Mouse (Mus musculus) 3T3-L1 (cell line): ENCODE results near the gene Gm9913.

Experiments
- DNase-seq: peaks from one replicate; pipeline ENCODE4 v3.0.0-alpha.2; 2015; ENCODE audit warnings: low read depth, low spot score

Gm9913 gene

DNA sequence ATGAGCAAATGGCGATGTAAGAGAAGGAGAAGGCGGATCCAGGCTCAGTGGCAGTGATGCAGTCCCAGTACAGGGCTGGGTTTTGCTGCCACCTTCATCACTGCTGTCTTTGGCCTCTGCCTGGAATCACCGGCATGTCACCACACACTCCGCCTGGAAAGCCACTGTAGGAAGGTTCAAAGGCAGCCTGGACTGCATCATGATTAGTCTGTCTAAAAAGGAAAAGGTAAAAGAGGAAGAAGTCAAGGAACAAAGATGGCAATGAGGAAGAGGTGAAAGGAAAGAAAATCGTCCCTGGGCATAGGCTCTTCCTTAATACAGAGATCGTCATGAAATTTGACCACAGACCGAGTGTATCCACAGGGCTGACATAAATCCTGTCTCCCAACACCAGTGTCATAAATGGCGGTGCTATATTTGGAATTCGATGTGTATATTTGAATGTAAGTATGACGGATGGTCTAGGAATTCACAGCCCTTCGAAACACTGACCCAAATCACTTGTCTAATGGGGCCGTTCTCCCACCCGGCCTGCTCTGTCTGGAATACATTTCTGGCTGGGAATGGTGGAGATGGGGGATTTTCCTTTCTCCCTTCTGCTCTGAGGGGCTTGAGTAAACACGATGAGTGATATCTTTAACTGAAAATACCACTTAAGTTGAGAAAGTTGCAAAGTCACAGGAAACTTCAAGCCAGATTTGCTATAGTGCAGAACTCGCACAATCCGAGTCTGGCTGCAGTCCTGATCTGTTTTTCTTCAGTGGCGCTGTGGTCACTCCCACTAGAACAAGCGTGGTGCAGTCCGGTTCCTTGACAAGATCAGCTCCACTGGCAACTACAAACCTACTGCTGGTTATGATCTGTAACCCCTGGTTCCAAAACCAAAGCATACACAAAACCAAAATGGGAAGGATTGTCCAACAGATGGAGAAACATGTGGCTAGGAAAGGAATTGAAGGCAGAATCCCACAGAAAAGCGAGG, 9.8 kb upstream of the Gm9913 start:
- no peak for DNase-seq

DNA sequence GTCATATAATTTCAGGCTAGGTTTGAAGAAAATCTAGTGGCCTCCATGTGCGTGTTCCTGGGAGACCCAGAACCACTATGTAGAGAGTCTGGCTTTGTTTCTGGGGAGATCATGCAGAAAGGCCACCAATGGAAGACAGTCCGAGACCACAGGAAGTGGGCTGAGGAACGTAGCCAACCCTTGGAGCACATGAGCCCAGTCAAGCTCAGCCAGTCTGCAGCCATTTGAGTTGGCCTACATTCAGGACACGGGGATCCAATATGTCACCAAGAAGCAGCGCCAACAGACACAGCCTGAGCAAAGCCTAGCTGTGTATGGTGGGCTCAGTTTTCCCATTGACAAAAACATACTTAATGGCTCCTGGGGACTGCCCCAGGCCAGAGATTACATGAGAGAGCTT, 8.2 kb upstream of the Gm9913 start:
- DNase-seq: no peak

DNA sequence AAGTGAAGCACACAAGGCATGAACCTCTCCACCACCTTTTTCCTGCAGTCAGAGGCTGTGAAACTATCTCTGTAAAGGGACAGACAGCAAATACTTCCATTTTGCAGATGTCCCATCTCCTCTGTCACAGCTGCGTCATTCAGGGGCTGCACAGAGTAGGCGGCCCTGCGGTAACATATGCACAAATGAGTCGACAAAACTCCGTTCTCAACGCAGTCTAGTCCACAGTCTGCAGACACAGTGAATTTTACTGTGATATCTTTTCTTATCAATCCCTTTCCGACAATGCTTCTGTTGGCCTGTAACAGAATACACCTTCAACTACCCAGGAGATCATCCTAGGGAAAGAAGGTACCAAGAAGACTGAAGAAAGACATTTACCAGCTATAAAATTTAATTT, 6.7 kb upstream of the Gm9913 start:
- DNase-seq: no peak

DNA sequence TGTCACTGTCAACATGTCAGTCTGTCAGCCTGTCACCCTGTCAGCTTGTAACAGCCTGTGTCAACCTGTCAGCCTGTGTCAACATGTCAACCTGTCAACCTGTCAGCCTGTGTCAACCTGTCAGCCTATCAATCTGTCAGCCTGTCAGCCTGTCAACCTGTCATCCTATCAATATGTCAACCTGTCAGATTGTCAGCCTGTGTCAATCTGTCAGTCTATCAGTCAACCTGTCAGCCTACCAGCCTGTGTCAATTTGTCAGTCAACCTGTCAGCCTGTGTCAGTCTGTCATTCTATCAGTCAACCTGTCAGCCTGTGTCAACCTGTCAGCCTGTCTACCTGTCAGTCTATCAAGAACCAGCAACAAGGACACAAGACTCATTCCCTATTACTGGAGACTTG, 3.4 kb upstream of the Gm9913 start:
- peak; percentile 17 for DNase-seq

DNA sequence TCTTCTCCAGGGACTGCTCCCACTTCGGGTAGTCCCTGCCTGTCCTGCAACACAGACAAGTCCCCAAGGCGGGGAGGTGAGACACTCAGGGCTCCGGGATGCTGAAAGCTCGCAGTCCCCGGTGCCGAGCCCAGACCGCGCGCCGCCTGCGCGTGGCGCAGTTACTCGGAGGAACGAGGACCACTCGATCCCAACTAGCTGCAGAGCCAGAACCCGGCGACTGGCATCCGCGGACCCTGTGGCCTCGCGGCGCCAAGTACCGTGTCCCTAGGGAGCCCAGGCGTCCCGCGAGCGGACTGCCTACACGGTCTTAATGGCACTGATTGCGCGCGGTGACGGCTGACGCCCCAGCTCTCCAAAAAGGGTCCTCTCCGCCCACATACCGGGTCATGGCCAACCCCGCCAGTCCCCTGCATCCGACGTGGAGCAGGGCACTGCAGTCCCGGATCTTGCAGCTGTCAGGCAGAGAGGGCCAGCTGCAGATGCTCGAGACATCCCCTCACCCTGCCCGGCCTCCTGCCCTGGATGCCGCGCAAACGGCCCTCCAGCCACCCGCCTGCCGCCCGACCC, 942 bp downstream of the Gm9913 start:
- peak; percentile 57 for DNase-seq

DNA sequence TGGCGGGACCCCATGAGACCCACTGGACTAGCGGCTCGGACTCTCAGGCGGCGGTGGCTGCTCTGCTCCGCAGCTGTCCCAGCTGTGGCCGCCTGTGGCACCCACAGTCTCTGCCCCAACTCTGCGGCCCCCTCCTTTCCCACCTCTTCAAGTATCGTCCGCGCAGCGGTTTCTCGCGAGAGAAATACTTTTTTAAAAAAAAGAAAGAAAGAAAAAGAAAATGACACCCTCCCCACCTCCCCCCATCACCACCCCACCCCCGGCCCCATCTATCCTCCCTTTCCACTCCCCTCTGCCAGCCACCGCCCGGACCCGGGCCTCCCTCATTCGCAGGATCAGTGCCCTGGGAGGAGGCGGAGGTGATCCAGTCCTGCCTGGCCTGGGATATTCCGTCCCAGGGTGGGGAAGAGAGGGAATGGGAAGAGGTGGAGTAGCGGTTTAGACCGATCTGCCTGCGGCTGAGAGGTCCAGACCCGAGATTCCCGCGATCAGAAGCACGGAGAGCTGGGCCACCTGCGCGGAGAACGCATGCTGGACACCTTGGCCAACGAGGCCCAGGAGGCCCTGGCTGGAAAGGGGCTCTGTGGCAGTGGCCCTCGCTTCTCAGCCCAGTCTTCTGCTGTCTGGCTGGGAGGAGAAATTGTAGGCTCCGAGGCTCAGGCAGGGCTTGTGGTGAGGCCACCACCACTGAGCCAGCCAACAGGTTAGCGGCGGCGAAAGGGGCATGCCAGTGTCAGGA, 1.6 kb downstream of the Gm9913 start:
- no peak for DNase-seq

DNA sequence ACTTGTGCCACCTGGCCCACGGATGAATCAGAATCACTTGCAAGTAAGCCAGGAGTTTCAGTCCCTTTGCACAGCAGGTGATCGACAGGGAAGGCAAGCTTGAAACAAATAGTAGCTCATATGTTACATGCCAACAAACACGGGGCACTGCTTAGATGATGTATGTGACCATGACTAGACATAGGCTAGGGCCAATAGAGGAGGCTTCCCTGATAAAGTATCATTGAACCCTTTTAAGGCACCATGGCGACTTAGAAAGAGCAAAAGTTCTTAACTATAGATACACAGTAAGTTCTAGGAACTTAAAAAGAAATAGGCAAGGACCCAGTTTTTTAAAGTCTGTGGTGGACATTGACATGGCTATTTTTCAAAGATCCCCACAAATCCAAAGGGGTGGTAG, 3.0 kb downstream of the Gm9913 start, which contains the start of gene Fbn1:
Gene Fbn1 (minus strand): TSS at position 101 of the 400 bp plus-strand sequence.
- no peak for DNase-seq

DNA sequence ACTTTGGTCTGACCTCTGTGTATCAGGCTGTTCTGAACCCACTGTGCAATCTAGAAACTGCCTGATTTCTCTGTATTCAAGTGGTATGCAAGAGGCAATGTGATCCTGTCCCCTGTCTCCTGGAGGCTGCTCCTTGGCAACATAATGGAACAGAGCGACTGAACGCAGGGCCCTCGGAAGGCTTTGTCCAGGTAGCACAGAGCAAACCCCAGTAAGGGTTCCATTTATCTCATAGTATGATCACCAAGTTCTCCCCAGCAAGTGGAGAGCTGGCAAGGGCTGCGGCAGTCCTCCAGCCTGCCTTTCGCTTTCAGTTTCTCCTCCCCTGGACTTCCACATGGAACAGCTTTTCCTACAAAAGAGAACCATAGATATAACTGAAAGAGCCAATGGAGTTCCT, 3.5 kb downstream of the Gm9913 start:
- DNase-seq: no peak

DNA sequence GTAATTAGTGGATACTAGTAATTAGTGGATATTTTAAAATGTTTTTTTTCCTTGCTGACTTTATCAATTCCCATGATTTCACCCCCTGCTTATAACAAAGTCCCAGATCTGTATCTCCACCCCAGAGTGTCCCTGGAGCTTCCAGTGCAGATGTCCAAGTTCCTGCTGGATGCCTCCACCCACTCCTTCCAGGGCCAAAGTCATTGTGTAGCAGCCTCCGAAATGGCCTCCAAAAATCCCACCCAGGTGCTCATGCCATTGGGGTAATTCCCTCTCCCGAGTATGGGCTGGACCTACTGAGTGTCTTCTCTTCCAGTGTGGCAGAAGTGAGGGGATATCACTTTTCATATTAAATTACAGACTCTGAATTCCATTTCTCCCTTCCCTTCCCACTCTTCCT, 5.9 kb downstream of the Gm9913 start:
- no peak for DNase-seq

DNA sequence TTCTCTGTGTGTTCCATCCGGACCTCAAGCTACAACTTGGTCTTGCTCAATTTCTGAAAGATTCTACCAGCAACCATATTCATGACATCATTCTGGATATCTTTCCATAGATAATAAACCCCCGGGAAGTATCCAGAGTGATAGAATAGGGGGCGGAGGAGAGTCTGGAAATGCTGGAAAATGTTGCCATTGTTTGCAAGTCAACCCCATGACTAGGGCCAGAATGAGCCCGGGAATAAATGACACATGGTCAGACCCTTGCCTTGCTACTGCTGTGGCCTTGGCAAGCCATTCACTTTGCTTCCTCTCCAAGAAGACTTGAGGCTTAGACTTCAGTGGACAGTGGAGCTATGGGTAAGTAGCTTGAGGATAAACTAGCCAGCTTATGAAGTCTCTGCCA, 7.0 kb downstream of the Gm9913 start:
- DNase-seq: no peak

DNA sequence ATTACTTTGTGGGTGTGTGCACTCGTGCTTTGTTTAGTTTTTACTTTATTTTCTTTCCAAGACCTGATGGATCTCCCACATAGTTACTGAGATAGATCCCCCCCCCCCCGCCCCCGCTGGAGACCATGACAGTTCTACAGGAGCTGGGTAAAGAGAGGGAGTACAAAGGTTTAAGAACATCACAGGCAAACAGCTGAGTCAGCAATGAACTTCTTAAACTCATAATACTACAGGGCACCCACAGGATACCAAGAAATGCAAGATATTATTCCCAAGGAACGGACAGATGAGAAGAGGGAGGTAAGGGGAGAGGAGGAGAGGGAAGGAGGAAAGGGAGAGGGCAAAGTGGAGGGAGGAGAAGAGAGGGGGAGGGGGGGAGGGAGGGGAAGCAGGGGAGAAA, 7.7 kb downstream of the Gm9913 start:
- no peak for DNase-seq

DNA sequence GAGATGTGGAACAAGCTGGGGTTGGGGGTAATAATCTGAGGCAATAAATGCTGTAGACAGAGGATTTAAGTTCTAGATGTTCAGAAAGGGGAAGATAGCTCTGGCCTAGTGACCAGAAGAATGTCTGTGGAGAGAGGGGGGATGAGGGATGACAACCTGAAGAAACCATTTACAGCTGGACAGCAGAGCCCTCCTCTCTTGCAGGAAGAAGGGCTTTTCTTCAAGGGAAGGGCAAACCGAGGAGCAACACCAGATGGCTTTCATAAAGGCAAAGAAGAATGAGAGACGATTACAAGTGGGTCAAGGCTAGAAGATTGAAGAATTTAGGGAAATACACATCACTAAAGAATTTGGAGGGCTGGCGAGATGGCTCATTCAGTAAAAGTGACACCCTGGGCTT, 9.5 kb downstream of the Gm9913 start:
- DNase-seq: peak; percentile 15

DNA sequence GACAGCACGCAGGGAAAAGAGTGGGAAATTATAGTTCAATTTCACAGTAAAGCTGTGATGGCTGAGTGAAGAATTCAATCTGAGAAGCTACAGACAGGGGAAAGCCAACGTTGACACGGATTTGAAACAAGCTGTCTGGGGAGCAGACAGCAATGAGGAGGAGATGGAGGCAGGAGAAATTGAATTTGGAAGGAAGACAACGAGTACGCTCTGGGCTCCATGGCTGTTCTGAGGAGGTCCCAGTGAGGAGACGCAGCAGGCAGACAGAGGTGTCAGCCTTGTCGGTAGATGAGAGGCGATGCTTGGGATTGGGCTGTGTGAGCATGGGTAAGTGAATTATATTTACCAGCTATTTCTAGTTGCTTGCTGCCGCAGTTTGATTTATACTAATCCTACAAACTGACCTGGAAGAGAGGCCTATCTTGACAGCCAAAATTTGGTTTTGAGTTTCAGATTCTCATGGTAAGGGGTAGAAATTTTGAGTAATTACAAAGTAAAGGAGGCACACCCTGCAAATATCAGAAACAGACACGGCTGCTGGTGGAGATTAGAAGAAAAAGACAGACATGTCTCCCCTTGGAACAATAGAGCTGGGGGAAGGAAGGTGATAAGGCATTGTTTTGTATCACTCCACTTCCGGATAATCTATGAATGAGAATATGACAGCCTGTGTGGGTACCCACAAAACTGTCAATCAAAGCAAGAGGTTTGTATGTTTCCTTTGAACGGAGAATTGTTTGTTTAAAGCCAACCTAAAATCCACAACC, 10.6 kb downstream of the Gm9913 start:
- DNase-seq: no peak

DNA sequence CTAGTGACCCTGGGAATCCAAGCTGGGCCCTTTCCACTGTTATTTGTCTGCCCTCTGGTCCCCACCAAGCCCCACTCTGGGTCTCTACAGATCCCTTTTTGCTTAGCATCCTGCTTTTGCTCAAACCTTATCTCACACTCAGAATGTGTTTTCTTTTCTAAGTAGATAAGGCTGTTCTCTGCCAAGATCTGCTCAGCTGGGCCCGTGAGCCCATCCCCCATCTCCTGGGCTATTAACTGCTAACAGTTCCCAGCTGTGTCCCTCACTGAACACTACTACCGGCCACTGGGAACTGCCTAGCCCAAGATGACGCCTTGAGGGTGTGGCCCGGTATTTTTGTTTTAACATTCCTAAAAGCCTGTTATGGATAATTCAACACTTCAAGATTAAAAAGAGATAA, 11.7 kb downstream of the Gm9913 start:
- peak; percentile 23 for DNase-seq

DNA sequence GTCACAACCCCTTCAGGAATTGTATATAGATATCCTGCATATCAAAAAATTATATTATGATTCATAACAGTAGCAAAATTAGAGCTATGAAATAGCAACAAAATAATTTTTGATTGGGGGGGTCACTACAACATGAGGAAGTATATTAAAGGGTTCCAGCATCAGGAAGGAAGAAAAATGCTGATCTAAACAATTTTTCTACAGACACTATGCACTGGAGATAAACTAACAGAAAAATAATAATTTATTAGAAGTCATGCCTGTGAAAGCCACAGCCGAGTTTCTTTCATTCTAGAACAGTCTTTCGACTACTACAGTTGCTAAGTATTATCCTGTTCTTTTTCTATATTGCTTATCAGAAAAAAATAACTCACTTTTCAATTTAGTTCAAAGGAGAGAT, 20.6 kb downstream of the Gm9913 start:
- DNase-seq: no peak

DNA sequence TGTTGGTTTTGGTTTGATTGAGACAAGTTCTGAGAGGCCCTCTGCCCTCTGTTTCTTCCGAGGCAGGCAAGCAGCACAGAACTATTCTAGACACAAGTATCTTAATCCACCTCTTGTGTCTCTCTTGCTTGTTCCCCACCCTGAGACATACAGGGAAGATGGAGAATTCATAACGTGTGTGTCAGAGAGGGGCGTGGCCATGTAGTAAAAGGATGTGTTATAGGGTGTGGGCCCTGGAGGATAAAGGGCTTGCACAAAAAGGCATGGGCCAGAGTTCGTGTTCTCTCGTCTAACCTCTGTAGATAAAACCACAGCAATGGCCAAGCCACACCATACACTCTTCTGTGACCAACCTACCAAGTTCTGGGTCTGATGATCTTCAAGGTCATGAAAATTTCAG, 21.7 kb downstream of the Gm9913 start:
- peak; percentile 67 for DNase-seq

DNA sequence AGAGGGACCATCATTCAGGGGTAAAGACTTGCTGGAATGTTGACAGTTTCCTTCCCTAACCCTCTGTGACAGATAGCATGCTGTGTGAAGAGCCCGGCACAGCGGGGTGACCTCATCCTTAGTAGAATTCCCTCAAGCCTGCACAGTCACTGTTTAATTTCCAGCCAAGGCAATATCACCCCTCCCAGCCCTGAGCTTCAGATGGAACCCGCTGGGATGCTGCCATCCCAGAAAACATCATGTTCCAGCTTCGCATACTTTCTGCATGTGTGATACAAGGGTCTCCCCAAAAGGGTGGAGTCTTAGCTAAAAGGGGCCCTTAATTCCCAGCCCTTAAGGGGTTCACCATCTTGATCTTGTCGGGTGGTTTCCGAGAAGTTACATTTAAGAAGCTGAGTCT, 25.8 kb downstream of the Gm9913 start:
- DNase-seq: peak; percentile 92

DNA sequence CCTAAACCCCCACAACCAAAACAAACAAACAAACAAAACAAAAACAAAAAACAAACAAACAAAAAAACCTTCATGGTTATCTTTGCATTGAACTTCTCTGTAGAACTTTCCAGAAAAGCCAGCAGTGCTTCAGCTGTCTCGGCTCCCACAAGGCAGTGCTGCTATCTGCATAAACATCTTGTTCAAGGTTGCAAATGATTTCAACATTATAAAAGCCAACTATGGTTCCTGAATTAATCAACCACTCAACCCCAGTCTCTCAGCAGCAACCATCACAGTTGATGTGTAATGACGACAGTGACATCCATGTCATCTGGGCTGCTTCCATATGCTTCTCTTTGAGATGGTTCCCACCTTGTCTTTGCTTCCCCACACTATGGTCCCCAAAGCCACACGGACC, 34.8 kb downstream of the Gm9913 start:
- DNase-seq: no peak

DNA sequence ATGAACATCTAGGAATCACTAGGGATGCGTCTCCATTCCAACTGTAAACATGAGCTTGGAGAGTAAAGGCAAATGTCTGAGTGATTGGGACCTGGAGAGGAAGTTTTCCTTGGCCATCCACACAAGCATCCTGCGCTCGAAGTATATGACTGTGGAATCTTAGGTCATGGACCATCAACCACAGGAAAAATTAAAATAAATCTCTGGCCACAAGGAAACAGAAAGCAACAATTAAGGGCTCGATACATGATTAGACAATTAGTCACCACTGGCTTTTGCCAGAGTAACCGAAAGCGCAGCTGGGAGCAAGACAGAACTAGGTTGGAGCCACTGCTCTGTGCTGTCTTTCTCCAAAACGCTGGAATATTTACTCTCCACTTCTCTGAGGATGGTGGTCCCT, 35.7 kb downstream of the Gm9913 start:
- peak; percentile 81 for DNase-seq

DNA sequence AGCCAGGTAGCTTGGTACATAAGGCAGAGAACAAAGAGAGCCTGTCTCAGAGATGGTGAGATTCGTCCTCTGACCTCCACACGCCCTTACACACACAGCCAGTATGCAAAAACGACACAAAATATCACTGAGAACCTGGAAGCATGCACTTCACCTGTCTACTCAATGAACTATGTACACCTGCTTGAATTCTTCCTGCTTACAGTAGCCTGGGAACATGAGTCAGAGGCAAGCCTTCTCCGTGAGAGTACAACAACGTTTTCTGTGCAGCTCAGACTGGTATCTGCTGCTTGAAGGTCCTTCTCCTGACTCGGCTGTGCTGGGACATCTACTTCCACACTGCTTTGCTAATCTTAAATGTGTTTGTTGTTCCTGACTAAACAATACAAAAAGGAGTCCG, 36.6 kb downstream of the Gm9913 start:
- no peak for DNase-seq

DNA sequence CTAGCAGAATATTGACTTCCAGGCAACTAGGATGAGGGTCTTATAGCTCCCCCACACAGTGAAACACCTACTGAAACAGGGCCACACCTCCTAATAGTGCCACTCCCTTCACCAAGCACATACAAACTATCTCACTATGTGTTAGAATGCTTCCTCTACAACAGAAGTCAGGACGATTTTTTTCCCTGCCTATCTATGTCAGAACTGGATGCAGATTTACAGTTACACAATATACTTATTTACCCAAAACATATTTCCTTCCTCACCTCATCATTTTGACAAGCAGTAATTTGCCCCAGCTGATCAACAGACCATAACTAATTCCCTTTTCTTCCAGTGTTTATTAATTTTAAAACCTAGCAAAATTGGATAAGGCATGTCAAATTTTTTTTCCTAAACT, 38.8 kb downstream of the Gm9913 start:
- peak; percentile 35 for DNase-seq

DNA sequence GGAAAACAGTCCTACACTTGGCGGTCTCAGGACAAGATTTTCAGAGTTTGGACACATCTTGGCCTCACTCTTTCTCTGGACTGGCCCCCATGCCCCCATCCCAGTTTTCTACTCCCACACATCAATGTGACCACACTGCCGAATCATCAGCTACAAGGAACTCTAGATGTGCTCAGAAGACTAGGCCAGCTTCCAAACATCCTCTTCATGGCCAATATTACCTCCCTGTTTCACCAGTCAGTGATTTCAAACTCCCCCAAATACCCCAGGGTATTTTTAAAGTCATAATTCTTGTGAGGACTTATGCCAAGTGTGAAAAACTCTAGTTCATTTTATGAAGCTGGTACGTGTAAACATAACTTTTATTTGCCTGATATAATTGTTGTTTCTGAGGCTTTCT, 40.1 kb downstream of the Gm9913 start:
- peak; percentile 89 for DNase-seq
